Mouse (Mus musculus): ENCODE measurements around the gene Myo7a. TPM values are rescaled to one million over a fixed set of nuclear protein-coding genes. Genes with fewer than 3 reads are reported as not detected.

Myo7a gene
- polyA plus RNA-seq, 1 experiment from 2014 or later, result 24.3 TPM

- Histone ChIP-seq H3K9me3 (ENCODE audit: control insufficient read depth, low read length) (no peaks in the 10 kb centered on the region), H3K27ac (peak overlapping the region; percentile 72), H3K27me3 (ENCODE audit: control insufficient read depth, insufficient read depth, low read length) (no peaks in the 10 kb centered on the region), H3K9ac (peak overlapping the region; percentile 66), H3K4me1 (replicated peaks; ENCODE audit: control insufficient read depth, insufficient read depth, low read length) (peaks cover 11% of the 10 kb centered on the region), H3K4me3 (replicated peaks; ENCODE audit: low read length) (peak overlapping the region; percentile 24; the same call in 1 of the 2 replicates), H3K36me3 (replicated peaks; ENCODE audit: control insufficient read depth, insufficient read depth) (peaks cover under 1% of the 10 kb centered on the region; the same call in 1 of the 2 replicates), H3K4me2 (replicated peaks) (peak overlapping the region; percentile 53)
- ATAC-seq (ENCODE audit: low FRiP score) (peak; percentile 19; the same call in 1 of the 2 replicates), DNase-seq (ENCODE audit: low spot score) (no peak)
- WGBS, result 89% methylated on average over 11 of the region's 11 CpGs
Observed at GRCm38 (mm10) chr7:98102488-98102887, 16.8 kb downstream of the Myo7a start.

- Histone ChIP-seq H3K27ac (no peak overlapping the region), H3K36me3 (replicated peaks; ENCODE audit: control insufficient read depth, insufficient read depth) (peaks cover 18% of the 10 kb centered on the region), H3K27me3 (ENCODE audit: control insufficient read depth, insufficient read depth, low read length) (no peaks in the 10 kb centered on the region), H3K4me3 (replicated peaks; ENCODE audit: low read length) (no peak overlapping the region), H3K4me2 (replicated peaks) (no peak overlapping the region), H3K9me3 (ENCODE audit: control insufficient read depth, low read length) (no peaks in the 10 kb centered on the region), H3K4me1 (replicated peaks; ENCODE audit: control insufficient read depth, insufficient read depth, low read length) (peaks cover 6% of the 10 kb centered on the region), H3K9ac (no peak overlapping the region)
- ATAC-seq (ENCODE audit: low FRiP score) (no peak), DNase-seq (ENCODE audit: low spot score) (no peak)
- WGBS, result 93% methylated on average over 8 of the region's 8 CpGs
Observed at GRCm38 (mm10) chr7:98097557-98097956, 21.8 kb downstream of the Myo7a start.

- Histone ChIP-seq H3K36me3 (replicated peaks; ENCODE audit: control insufficient read depth, insufficient read depth) (peaks cover 25% of the 10 kb centered on the region), H3K27me3 (ENCODE audit: control insufficient read depth, insufficient read depth, low read length) (no peaks in the 10 kb centered on the region), H3K4me2 (replicated peaks) (no peak overlapping the region), H3K27ac (no peak overlapping the region), H3K4me3 (replicated peaks; ENCODE audit: low read length) (no peak overlapping the region), H3K4me1 (replicated peaks; ENCODE audit: control insufficient read depth, insufficient read depth, low read length) (no peaks in the 10 kb centered on the region), H3K9ac (no peak overlapping the region), H3K9me3 (ENCODE audit: control insufficient read depth, low read length) (no peaks in the 10 kb centered on the region)
- over 99% methylated on average over 4 of the region's 4 CpGs for WGBS
- no peak for ATAC-seq (ENCODE audit: low FRiP score)
- DNase-seq (ENCODE audit: low spot score), result no peak
Observed at GRCm38 (mm10) chr7:98095852-98096251, 23.5 kb downstream of the Myo7a start.

- ATAC-seq (ENCODE audit: low FRiP score) (no peak), DNase-seq (ENCODE audit: low spot score) (peak; percentile 27)
- H3K36me3 ChIP-seq (replicated peaks; ENCODE audit: control insufficient read depth, insufficient read depth), result 0 out of 2 replicates have a peak, but pooled peaks cover 4% of the 10 kb centered on the region
Observed at GRCm38 (mm10) chr7:98086346-98086745, 33.0 kb downstream of the Myo7a start.

GRCm38 (mm10) chr7:98085314-98085713 lies 34.0 kb downstream of the Myo7a start:
- ATAC-seq (ENCODE audit: low FRiP score), result no peak
- WGBS, result 70% methylated on average over 7 of the region's 7 CpGs

More at GRCm38 (mm10) chr7:98086346-98086745, 33.0 kb downstream of the Myo7a start:
- Histone ChIP-seq H3K27ac (no peak overlapping the region), H3K4me1 (replicated peaks; ENCODE audit: control insufficient read depth, insufficient read depth, low read length) (peaks cover 6% of the 10 kb centered on the region; the same call in 1 of the 2 replicates), H3K4me2 (replicated peaks) (no peak overlapping the region), H3K9me3 (ENCODE audit: control insufficient read depth, low read length) (no peaks in the 10 kb centered on the region), H3K27me3 (ENCODE audit: control insufficient read depth, insufficient read depth, low read length) (no peaks in the 10 kb centered on the region), H3K9ac (no peak overlapping the region), H3K4me3 (replicated peaks; ENCODE audit: low read length) (no peak overlapping the region)
- WGBS, result 57% methylated on average over 2 of the region's 2 CpGs

GRCm38 (mm10) chr7:98084541-98085293 lies 34.6 kb downstream of the Myo7a start:
- H3K36me3 ChIP-seq (replicated peaks; ENCODE audit: control insufficient read depth, insufficient read depth), result peaks cover 5% of the 10 kb centered on the region
- no peaks in the 10 kb centered on the region for H3K27me3 ChIP-seq (ENCODE audit: control insufficient read depth, insufficient read depth, low read length)
- H3K27ac ChIP-seq, result no peak overlapping the region
- no peak for DNase-seq (ENCODE audit: low spot score)
- H3K4me2 ChIP-seq (replicated peaks), result no peak overlapping the region
- ATAC-seq (ENCODE audit: low FRiP score), result no peak
- peaks cover 6% of the 10 kb centered on the region; the same call in 1 of the 2 replicates for H3K4me1 ChIP-seq (replicated peaks; ENCODE audit: control insufficient read depth, insufficient read depth, low read length)
- H3K9me3 ChIP-seq (ENCODE audit: control insufficient read depth, low read length), result no peaks in the 10 kb centered on the region
- WGBS, result 64% methylated on average over 12 of the region's 12 CpGs
- no peak overlapping the region for H3K9ac ChIP-seq
- H3K4me3 ChIP-seq (replicated peaks; ENCODE audit: low read length), result no peak overlapping the region

More at GRCm38 (mm10) chr7:98085314-98085713, 34.0 kb downstream of the Myo7a start:
- H3K27me3 ChIP-seq (ENCODE audit: control insufficient read depth, insufficient read depth, low read length), result no peaks in the 10 kb centered on the region
- no peaks in the 10 kb centered on the region for H3K9me3 ChIP-seq (ENCODE audit: control insufficient read depth, low read length)
- H3K4me3 ChIP-seq (replicated peaks; ENCODE audit: low read length), result no peak overlapping the region
- peaks cover 6% of the 10 kb centered on the region; the same call in 1 of the 2 replicates for H3K4me1 ChIP-seq (replicated peaks; ENCODE audit: control insufficient read depth, insufficient read depth, low read length)
- H3K9ac ChIP-seq, result no peak overlapping the region
- peaks cover 5% of the 10 kb centered on the region for H3K36me3 ChIP-seq (replicated peaks; ENCODE audit: control insufficient read depth, insufficient read depth)
- H3K27ac ChIP-seq, result no peak overlapping the region
- no peak overlapping the region for H3K4me2 ChIP-seq (replicated peaks)
- no peak for DNase-seq (ENCODE audit: low spot score)

GRCm38 (mm10) chr7:98082376-98082775 lies 36.9 kb downstream of the Myo7a start:
- Histone ChIP-seq H3K9me3 (ENCODE audit: control insufficient read depth, low read length) (no peaks in the 10 kb centered on the region), H3K4me2 (replicated peaks) (no peak overlapping the region), H3K4me3 (replicated peaks; ENCODE audit: low read length) (no peak overlapping the region), H3K36me3 (replicated peaks; ENCODE audit: control insufficient read depth, insufficient read depth) (peaks cover 19% of the 10 kb centered on the region), H3K27ac (no peak overlapping the region), H3K27me3 (ENCODE audit: control insufficient read depth, insufficient read depth, low read length) (no peaks in the 10 kb centered on the region), H3K9ac (0 out of 2 replicates have a peak overlapping the region, but pooled peaks have one; percentile 26), H3K4me1 (replicated peaks; ENCODE audit: control insufficient read depth, insufficient read depth, low read length) (peaks cover 6% of the 10 kb centered on the region; the same call in 1 of the 2 replicates)
- DNase-seq (ENCODE audit: low spot score) (no peak), ATAC-seq (ENCODE audit: low FRiP score) (0 out of 2 replicates have a peak, but pooled peaks have one; percentile 43)
- 5% methylated on average over 5 of the region's 5 CpGs for WGBS

GRCm38 (mm10) chr7:98077453-98077852 lies 41.9 kb downstream of the Myo7a start:
- H3K4me1 ChIP-seq (replicated peaks; ENCODE audit: control insufficient read depth, insufficient read depth, low read length), result no peaks in the 10 kb centered on the region
- H3K27me3 ChIP-seq (ENCODE audit: control insufficient read depth, insufficient read depth, low read length), result no peaks in the 10 kb centered on the region
- no peak overlapping the region for H3K9ac ChIP-seq
- H3K27ac ChIP-seq, result no peak overlapping the region
- H3K4me3 ChIP-seq (replicated peaks; ENCODE audit: low read length), result no peak overlapping the region
- no peak for ATAC-seq (ENCODE audit: low FRiP score)
- WGBS, result 93% methylated on average over 11 of the region's 11 CpGs
- DNase-seq (ENCODE audit: low spot score), result no peak
- H3K9me3 ChIP-seq (ENCODE audit: control insufficient read depth, low read length), result no peaks in the 10 kb centered on the region
- no peak overlapping the region for H3K4me2 ChIP-seq (replicated peaks)
- H3K36me3 ChIP-seq (replicated peaks; ENCODE audit: control insufficient read depth, insufficient read depth), result peaks cover 33% of the 10 kb centered on the region

- Histone ChIP-seq H3K27ac (no peak overlapping the region), H3K36me3 (replicated peaks; ENCODE audit: control insufficient read depth, insufficient read depth) (peaks cover 13% of the 10 kb centered on the region; the same call in 1 of the 2 replicates), H3K27me3 (ENCODE audit: control insufficient read depth, insufficient read depth, low read length) (no peaks in the 10 kb centered on the region), H3K9ac (no peak overlapping the region), H3K4me2 (replicated peaks) (no peak overlapping the region), H3K9me3 (ENCODE audit: control insufficient read depth, low read length) (no peaks in the 10 kb centered on the region), H3K4me1 (replicated peaks; ENCODE audit: control insufficient read depth, insufficient read depth, low read length) (no peaks in the 10 kb centered on the region), H3K4me3 (replicated peaks; ENCODE audit: low read length) (no peak overlapping the region)
- DNase-seq (ENCODE audit: low spot score) (peak; percentile 90), ATAC-seq (ENCODE audit: low FRiP score) (peak; percentile 71; the same call in 1 of the 2 replicates)
- 26% methylated on average over 5 of the region's 5 CpGs for WGBS
Observed at GRCm38 (mm10) chr7:98071620-98072019, 47.7 kb downstream of the Myo7a start.
